Mouse (Mus musculus) thymus, postnatal 0 days (tissue): ENCODE results near the gene Commd1. TPM values are rescaled to one million over a fixed set of nuclear protein-coding genes. Genes with fewer than 3 reads are reported as not detected.

Experiments
- polyA plus RNA-seq: library from polyadenylated mRNA; unstranded; fragments of >200 nt; fragmentation: Nextera tagmentation; extraction: Ambion mirVana; gene quantifications from 2 replicates; pipeline ENCODE4 v1.2.1, GENCODE M21; 2015

Gene Commd1
- polyA plus RNA-seq, 1 experiment from 2014 or later: 265 TPM

Other genes starting within 250 kb of the Commd1 start
- gene B3gnt2, start 121.4 kb downstream of the Commd1 start, polyA plus RNA-seq: 25.5 and 26.1 TPM in 2 replicates
- gene Zrsr1, start 10.4 kb downstream of the Commd1 start, polyA plus RNA-seq: 3.1 and 3.7 TPM in 2 replicates
- 41.2 and 44.0 TPM in 2 replicates for gene Gm28048, start 292 bp downstream of the Commd1 start, polyA plus RNA-seq
- gene Cct4, start 8.1 kb upstream of the Commd1 start, polyA plus RNA-seq: 230 and 241 TPM in 2 replicates
- 1.3 and 2.0 TPM in 2 replicates for gene Fam161a, start 25.1 kb upstream of the Commd1 start, polyA plus RNA-seq